Mouse (Mus musculus): ENCODE measurements at regions not wholly inside any gene's neighbourhood (a gene's known extent, or its start where the extent isn't known, plus 50 kb on each side); places are given as distances from the start of the nearest gene placed in this dataset.

DNA sequence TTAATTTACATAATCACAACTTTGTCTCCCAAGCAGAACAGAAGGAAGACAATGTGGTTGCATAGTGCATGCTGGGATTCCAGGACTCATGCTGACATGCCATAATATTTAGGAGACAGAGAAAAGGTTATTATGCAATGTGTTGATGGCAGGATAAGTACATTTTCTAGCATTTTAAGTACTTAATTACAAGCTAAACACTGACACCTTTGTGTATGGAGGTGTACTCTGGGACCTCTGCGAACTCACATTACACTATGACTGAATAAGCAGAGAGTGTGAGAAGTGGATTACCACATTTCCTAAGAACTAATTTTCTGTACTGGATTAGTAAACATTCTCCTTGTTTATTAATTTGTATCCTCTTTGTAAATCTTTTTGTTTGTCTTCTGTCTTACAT lies 602.5 kb upstream of the Zfp804a start:
- in situ Hi-C loops (cut with MboI; ENCODE audit: low pct_ligation_motif_present, low pct_unique_long_range_greater_than_20kb, low sequenced_read_pairs): no loop called here
- TF ChIP-seq MAX (IDR thresholded peaks at IDR 0.05; ENCODE audit: low read length): no peak
- no peak for TF ChIP-seq SIN3A (IDR thresholded peaks at IDR 0.05; ENCODE audit: low read length)
- no peak for TF ChIP-seq MEF2A (IDR thresholded peaks at IDR 0.05; ENCODE audit: borderline replicate concordance, low read depth, low read length)
- TF ChIP-seq ELF1 (IDR thresholded peaks at IDR 0.05; ENCODE audit: low read depth, low read length): no peak
- TF ChIP-seq EP300 (IDR thresholded peaks at IDR 0.05; ENCODE audit: low read length): no peak
- TF ChIP-seq ZKSCAN1 (IDR thresholded peaks at IDR 0.05; ENCODE audit: borderline replicate concordance, low read depth, low read length): no peak
- TF ChIP-seq MYC (IDR thresholded peaks at IDR 0.05; ENCODE audit: low read depth, low read length): no peak
- no peak for TF ChIP-seq JUND (conservative IDR thresholded peaks at IDR 0.05; ENCODE audit: low read depth, low read length)
- no peak for TF ChIP-seq CHD1 (IDR thresholded peaks at IDR 0.05; ENCODE audit: low read depth, low read length)
- no peak for TF ChIP-seq BHLHE40 (IDR thresholded peaks at IDR 0.05; ENCODE audit: low read depth, low read length)
- no peak for TF ChIP-seq MAFK (IDR thresholded peaks at IDR 0.05; ENCODE audit: insufficient replicate concordance, low read length)
- no peak for TF ChIP-seq IRF4 (IDR thresholded peaks at IDR 0.05; ENCODE audit: low read depth, low read length)
- no peak for TF ChIP-seq ETS1 (conservative IDR thresholded peaks at IDR 0.05; ENCODE audit: low read depth, low read length)
- TF ChIP-seq RCOR1 (conservative IDR thresholded peaks at IDR 0.05; ENCODE audit: low read depth, low read length): no peak
- TF ChIP-seq GABPA (IDR thresholded peaks at IDR 0.05; ENCODE audit: insufficient replicate concordance, low read depth, low read length): no peak
- no peak for TF ChIP-seq MAZ (IDR thresholded peaks at IDR 0.05; ENCODE audit: low read depth, low read length)
- no peak for TF ChIP-seq SMC3 (IDR thresholded peaks at IDR 0.05; ENCODE audit: low read depth, low read length)
- TF ChIP-seq PAX5 (IDR thresholded peaks at IDR 0.05; ENCODE audit: low read length): no peak
- no peak for TF ChIP-seq TCF12 (IDR thresholded peaks at IDR 0.05; ENCODE audit: low read depth, low read length)
- no peak for TF ChIP-seq NRF1 (IDR thresholded peaks at IDR 0.05; ENCODE audit: low read depth, low read length)
- Histone ChIP-seq H3K4me1 (ENCODE audit: control insufficient read depth in 1 of 2, insufficient read depth in 2 of 2) (no peaks in the 10 kb centered on the region), H3K9me3 (replicated peaks; ENCODE audit: low read length) (peaks cover 7% of the 10 kb centered on the region), H3K9ac (ENCODE audit: insufficient read depth, low read depth) (no peak overlapping the region), H3K36me3 (replicated peaks in 1 of 2; ENCODE audit: control insufficient read depth in 1 of 2, insufficient read depth in 1 of 2, low read length in 1 of 2) (no peaks in the 10 kb centered on the region), H3K4me3 (replicated peaks in 1 of 3; ENCODE audit: low read depth in 2 of 3, low read length in 2 of 3, poor library complexity in 1 of 3) (no peak overlapping the region), H3K27ac (ENCODE audit: insufficient read depth, low read depth) (no peak overlapping the region), H3K4me2 (ENCODE audit: insufficient read depth, low read depth, poor library complexity, severe bottlenecking) (no peak overlapping the region), H3K27me3 (replicated peaks) (no peaks in the 10 kb centered on the region), H3K79me2 (replicated peaks; ENCODE audit: control insufficient read depth, extremely low read depth, insufficient read depth, poor library complexity, severe bottlenecking) (no peaks in the 10 kb centered on the region)
- dilution Hi-C loops (cut with MboI; ENCODE audit: extremely low pct_ligation_motif_present, extremely low pct_unique_long_range_greater_than_20kb, low sequenced_read_pairs): no loop called here
- no peak for DNase-seq (ENCODE audit: extremely low read depth)

DNA sequence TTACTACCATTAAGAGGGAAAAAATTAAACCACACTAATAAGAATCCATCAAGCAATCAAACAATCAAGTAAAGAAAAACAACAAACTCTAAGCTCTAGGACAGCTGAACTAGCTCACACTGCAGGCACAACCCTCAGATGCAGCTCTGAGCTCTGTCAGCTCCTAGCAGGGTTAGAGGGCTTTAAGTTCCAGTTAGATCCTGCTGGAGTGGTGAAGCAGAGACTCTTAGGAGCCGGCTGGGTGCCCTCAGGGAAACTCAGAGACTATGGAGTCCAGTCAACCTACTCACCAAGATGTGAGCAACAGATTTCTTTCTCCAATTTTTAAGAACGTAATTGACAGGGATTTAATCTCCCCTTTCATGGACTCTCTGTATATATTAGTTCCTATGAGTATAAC lies 564.2 kb upstream of the Zfp804a start:
- in situ Hi-C loops (cut with MboI; ENCODE audit: low pct_ligation_motif_present, low pct_unique_long_range_greater_than_20kb, low sequenced_read_pairs): no loop called here
- TF ChIP-seq CTCF (conservative IDR thresholded peaks at IDR 0.05 in 1 of 2, IDR thresholded peaks at IDR 0.05 in 1 of 2; ENCODE audit: low read depth in 2 of 2, low read length in 2 of 2) (no peak), POLR2AphosphoS2 (IDR thresholded peaks at IDR 0.05; ENCODE audit: low read depth, low read length) (no peak), ZC3H11A (IDR thresholded peaks at IDR 0.05; ENCODE audit: low read depth, low read length) (no peak), MAX (IDR thresholded peaks at IDR 0.05; ENCODE audit: low read length) (no peak), CHD1 (IDR thresholded peaks at IDR 0.05; ENCODE audit: low read depth, low read length) (no peak), MYC (IDR thresholded peaks at IDR 0.05; ENCODE audit: low read depth, low read length) (no peak), IRF4 (IDR thresholded peaks at IDR 0.05; ENCODE audit: low read depth, low read length) (no peak), NELFE (IDR thresholded peaks at IDR 0.05; ENCODE audit: low read depth, low read length) (no peak), JUND (conservative IDR thresholded peaks at IDR 0.05; ENCODE audit: low read depth, low read length) (no peak), TBP (conservative IDR thresholded peaks at IDR 0.05; ENCODE audit: low read depth, low read length) (no peak), GABPA (IDR thresholded peaks at IDR 0.05; ENCODE audit: insufficient replicate concordance, low read depth, low read length) (no peak), USF1 (IDR thresholded peaks at IDR 0.05; ENCODE audit: low read depth, low read length) (no peak)
- H3K9ac ChIP-seq (ENCODE audit: insufficient read depth, low read depth): no peak overlapping the region

More for the DNA sequence above, 564.2 kb upstream of the Zfp804a start:
- dilution Hi-C loops (cut with MboI; ENCODE audit: extremely low pct_ligation_motif_present, extremely low pct_unique_long_range_greater_than_20kb, low sequenced_read_pairs): no loop called here
- H3K4me3 ChIP-seq (replicated peaks in 1 of 3; ENCODE audit: low read depth in 2 of 3, low read length in 2 of 3, poor library complexity in 1 of 3): no peak overlapping the region
- no peak overlapping the region for H3K4me2 ChIP-seq (ENCODE audit: insufficient read depth, low read depth, poor library complexity, severe bottlenecking)
- H3K9me3 ChIP-seq (replicated peaks; ENCODE audit: low read length): no peaks in the 10 kb centered on the region
- H3K4me1 ChIP-seq (ENCODE audit: control insufficient read depth in 1 of 2, insufficient read depth in 2 of 2): no peaks in the 10 kb centered on the region
- no peaks in the 10 kb centered on the region for H3K36me3 ChIP-seq (replicated peaks in 1 of 2; ENCODE audit: control insufficient read depth in 1 of 2, insufficient read depth in 1 of 2, low read length in 1 of 2)
- H3K79me2 ChIP-seq (replicated peaks; ENCODE audit: control insufficient read depth, extremely low read depth, insufficient read depth, poor library complexity, severe bottlenecking): no peaks in the 10 kb centered on the region
- DNase-seq (ENCODE audit: extremely low read depth): no peak
- no peaks in the 10 kb centered on the region for H3K27me3 ChIP-seq (replicated peaks)
- no peak overlapping the region for H3K27ac ChIP-seq (ENCODE audit: insufficient read depth, low read depth)

Measured in CH12.LX (cell line).